Mouse (Mus musculus): ENCODE data around the gene Rsph6a. TPM values are rescaled to one million over a fixed set of nuclear protein-coding genes. Genes with fewer than 3 reads are reported as not detected.
"Not testable (repeated sequence)": the region's sequence is repeated elsewhere in the genome, so short reads cannot be mapped to it uniquely, and the experiment has no call there.

Gene Rsph6a
- polyA plus RNA-seq, 1 experiment from 2014 or later, result 0.09 TPM

- peaks cover 10% of the 10 kb centered on the region for H3K4me1 ChIP-seq (replicated peaks; ENCODE audit: control insufficient read depth, insufficient read depth, low read length)
- H3K27me3 ChIP-seq (replicated peaks; ENCODE audit: control insufficient read depth, insufficient read depth, low read length), result no peaks in the 10 kb centered on the region
- peak overlapping the region; percentile 45; the same call in 1 of the 2 replicates for H3K9ac ChIP-seq (replicated peaks; ENCODE audit: low read depth, low read length)
- H3K4me2 ChIP-seq (ENCODE audit: low read length), result peak overlapping the region; percentile 51
- peaks cover 16% of the 10 kb centered on the region for H3K36me3 ChIP-seq (ENCODE audit: control insufficient read depth, insufficient read depth)
- ATAC-seq, result peak; percentile 16; the same call in 1 of the 2 replicates
- H3K4me3 ChIP-seq (replicated peaks; ENCODE audit: low read length), result peak overlapping the region; percentile 28
- H3K9me3 ChIP-seq (ENCODE audit: control insufficient read depth, low read length), result no peaks in the 10 kb centered on the region
- no peak overlapping the region for H3K27ac ChIP-seq (ENCODE audit: low read length)
- WGBS, result 63% methylated on average over 9 of the region's 9 CpGs
These were observed 237 bp downstream of the Rsph6a start for GRCm38 (mm10) chr7:19054777-19055076.

- Histone ChIP-seq H3K27me3 (replicated peaks; ENCODE audit: control insufficient read depth, insufficient read depth, low read length) (no peaks in the 10 kb centered on the region), H3K36me3 (ENCODE audit: control insufficient read depth, insufficient read depth) (peaks cover 12% of the 10 kb centered on the region), H3K4me3 (replicated peaks; ENCODE audit: low read length) (no peak overlapping the region), H3K9me3 (ENCODE audit: control insufficient read depth, low read length) (no peaks in the 10 kb centered on the region), H3K4me1 (replicated peaks; ENCODE audit: control insufficient read depth, insufficient read depth, low read length) (peaks cover 10% of the 10 kb centered on the region), H3K4me2 (ENCODE audit: low read length) (no peak overlapping the region), H3K27ac (ENCODE audit: low read length) (no peak overlapping the region), H3K9ac (replicated peaks; ENCODE audit: low read depth, low read length) (no peak overlapping the region)
- ATAC-seq, result no peak
- 92% methylated on average over 8 of the region's 8 CpGs for WGBS
These were observed 618 bp downstream of the Rsph6a start for GRCm38 (mm10) chr7:19055108-19055507.

GRCm38 (mm10) chr7:19057405-19057804, 2.9 kb downstream of the Rsph6a start:
- no peak for ATAC-seq
- Histone ChIP-seq H3K4me1 (replicated peaks; ENCODE audit: control insufficient read depth, insufficient read depth, low read length) (peaks cover 10% of the 10 kb centered on the region), H3K4me2 (ENCODE audit: low read length) (no peak overlapping the region), H3K27me3 (replicated peaks; ENCODE audit: control insufficient read depth, insufficient read depth, low read length) (no peaks in the 10 kb centered on the region), H3K9me3 (ENCODE audit: control insufficient read depth, low read length) (no peaks in the 10 kb centered on the region), H3K9ac (replicated peaks; ENCODE audit: low read depth, low read length) (no peak overlapping the region), H3K27ac (ENCODE audit: low read length) (no peak overlapping the region), H3K4me3 (replicated peaks; ENCODE audit: low read length) (no peak overlapping the region), H3K36me3 (ENCODE audit: control insufficient read depth, insufficient read depth) (no peaks in the 10 kb centered on the region)
- WGBS, result 90% methylated on average over 10 of the region's 10 CpGs

GRCm38 (mm10) chr7:19065896-19066295, 11.4 kb downstream of the Rsph6a start:
- peaks cover 19% of the 10 kb centered on the region for H3K27me3 ChIP-seq (replicated peaks; ENCODE audit: control insufficient read depth, insufficient read depth, low read length)
- no peaks in the 10 kb centered on the region for H3K9me3 ChIP-seq (ENCODE audit: control insufficient read depth, low read length)
- 52% methylated on average over 13 of the region's 13 CpGs for whole genome bisulfite sequencing
- H3K9ac ChIP-seq (replicated peaks; ENCODE audit: low read depth, low read length), result no peak overlapping the region
- 0 out of 2 replicates have a peak overlapping the region, but pooled peaks have one; percentile 9 for H3K4me3 ChIP-seq (replicated peaks; ENCODE audit: low read length)
- no peaks in the 10 kb centered on the region for H3K4me1 ChIP-seq (replicated peaks; ENCODE audit: control insufficient read depth, insufficient read depth, low read length)
- no peak overlapping the region for H3K27ac ChIP-seq (ENCODE audit: low read length)
- H3K36me3 ChIP-seq (ENCODE audit: control insufficient read depth, insufficient read depth), result no peaks in the 10 kb centered on the region
- no peak overlapping the region; the same call in 1 of the 2 replicates for H3K4me2 ChIP-seq (ENCODE audit: low read length)
- ATAC-seq, result no peak

- Histone ChIP-seq H3K4me2 (ENCODE audit: low read length) (no peak overlapping the region), H3K36me3 (ENCODE audit: control insufficient read depth, insufficient read depth) (no peaks in the 10 kb centered on the region), H3K27me3 (replicated peaks; ENCODE audit: control insufficient read depth, insufficient read depth, low read length) (peaks cover 19% of the 10 kb centered on the region), H3K4me3 (replicated peaks; ENCODE audit: low read length) (no peak overlapping the region), H3K9me3 (ENCODE audit: control insufficient read depth, low read length) (no peaks in the 10 kb centered on the region), H3K9ac (replicated peaks; ENCODE audit: low read depth, low read length) (no peak overlapping the region), H3K4me1 (replicated peaks; ENCODE audit: control insufficient read depth, insufficient read depth, low read length) (no peaks in the 10 kb centered on the region), H3K27ac (ENCODE audit: low read length) (no peak overlapping the region)
- no peak for ATAC-seq
- 49% methylated on average over 14 of the region's 14 CpGs for WGBS
These were observed 12.6 kb downstream of the Rsph6a start for GRCm38 (mm10) chr7:19067063-19067462.

GRCm38 (mm10) chr7:19067935-19068334, 13.4 kb downstream of the Rsph6a start:
- Histone ChIP-seq H3K4me2 (ENCODE audit: low read length) (no peak overlapping the region), H3K9ac (replicated peaks; ENCODE audit: low read depth, low read length) (no peak overlapping the region), H3K36me3 (ENCODE audit: control insufficient read depth, insufficient read depth) (no peaks in the 10 kb centered on the region), H3K4me3 (replicated peaks; ENCODE audit: low read length) (no peak overlapping the region), H3K9me3 (ENCODE audit: control insufficient read depth, low read length) (no peaks in the 10 kb centered on the region), H3K27ac (ENCODE audit: low read length) (no peak overlapping the region), H3K27me3 (replicated peaks; ENCODE audit: control insufficient read depth, insufficient read depth, low read length) (peaks cover 19% of the 10 kb centered on the region), H3K4me1 (replicated peaks; ENCODE audit: control insufficient read depth, insufficient read depth, low read length) (no peaks in the 10 kb centered on the region)
- ATAC-seq, result no peak
- 80% methylated on average over 14 of the region's 14 CpGs for WGBS

GRCm38 (mm10) chr7:19068707-19069106, 14.2 kb downstream of the Rsph6a start:
- Histone ChIP-seq H3K9me3 (ENCODE audit: control insufficient read depth, low read length) (no peaks in the 10 kb centered on the region), H3K4me1 (replicated peaks; ENCODE audit: control insufficient read depth, insufficient read depth, low read length) (no peaks in the 10 kb centered on the region), H3K27ac (ENCODE audit: low read length) (no peak overlapping the region), H3K27me3 (replicated peaks; ENCODE audit: control insufficient read depth, insufficient read depth, low read length) (peaks cover 19% of the 10 kb centered on the region), H3K4me2 (ENCODE audit: low read length) (no peak overlapping the region), H3K36me3 (ENCODE audit: control insufficient read depth, insufficient read depth) (no peaks in the 10 kb centered on the region), H3K9ac (replicated peaks; ENCODE audit: low read depth, low read length) (no peak overlapping the region), H3K4me3 (replicated peaks; ENCODE audit: low read length) (no peak overlapping the region)
- WGBS, result 2% methylated on average over 2 of the region's 2 CpGs
- ATAC-seq, result no peak

GRCm38 (mm10) chr7:19069500-19069899, 15.0 kb downstream of the Rsph6a start:
- 52% methylated on average over 3 of the region's 3 CpGs for WGBS
- peaks cover 17% of the 10 kb centered on the region for H3K27me3 ChIP-seq (replicated peaks; ENCODE audit: control insufficient read depth, insufficient read depth, low read length)

GRCm38 (mm10) chr7:19071024-19071423, 16.5 kb downstream of the Rsph6a start:
- H3K9ac ChIP-seq (replicated peaks; ENCODE audit: low read depth, low read length); ATAC-seq; H3K4me3 ChIP-seq (replicated peaks; ENCODE audit: low read length); H3K4me2 ChIP-seq (ENCODE audit: low read length); H3K9me3 ChIP-seq (ENCODE audit: control insufficient read depth, low read length); H3K4me1 ChIP-seq (replicated peaks; ENCODE audit: control insufficient read depth, insufficient read depth, low read length); H3K27me3 ChIP-seq (replicated peaks; ENCODE audit: control insufficient read depth, insufficient read depth, low read length); H3K36me3 ChIP-seq (ENCODE audit: control insufficient read depth, insufficient read depth); H3K27ac ChIP-seq (ENCODE audit: low read length): not testable (repeated sequence)
- 63% methylated on average over 3 of the region's 3 CpGs for WGBS

More at GRCm38 (mm10) chr7:19069500-19069899, 15.0 kb downstream of the Rsph6a start:
- H3K4me1 ChIP-seq (replicated peaks; ENCODE audit: control insufficient read depth, insufficient read depth, low read length), result no peaks in the 10 kb centered on the region
- H3K36me3 ChIP-seq (ENCODE audit: control insufficient read depth, insufficient read depth), result no peaks in the 10 kb centered on the region
- no peak for ATAC-seq
- no peak overlapping the region for H3K9ac ChIP-seq (replicated peaks; ENCODE audit: low read depth, low read length)
- no peaks in the 10 kb centered on the region for H3K9me3 ChIP-seq (ENCODE audit: control insufficient read depth, low read length)
- no peak overlapping the region for H3K27ac ChIP-seq (ENCODE audit: low read length)
- no peak overlapping the region for H3K4me3 ChIP-seq (replicated peaks; ENCODE audit: low read length)
- no peak overlapping the region for H3K4me2 ChIP-seq (ENCODE audit: low read length)

- Histone ChIP-seq H3K27me3 (replicated peaks; ENCODE audit: control insufficient read depth, insufficient read depth, low read length) (no peaks in the 10 kb centered on the region), H3K9me3 (ENCODE audit: control insufficient read depth, low read length) (no peaks in the 10 kb centered on the region), H3K4me1 (replicated peaks; ENCODE audit: control insufficient read depth, insufficient read depth, low read length) (peaks cover 24% of the 10 kb centered on the region), H3K4me3 (replicated peaks; ENCODE audit: low read length) (no peak overlapping the region), H3K36me3 (ENCODE audit: control insufficient read depth, insufficient read depth) (peaks cover 4% of the 10 kb centered on the region), H3K4me2 (ENCODE audit: low read length) (no peak overlapping the region), H3K9ac (replicated peaks; ENCODE audit: low read depth, low read length) (no peak overlapping the region), H3K27ac (ENCODE audit: low read length) (no peak overlapping the region)
- no peak for ATAC-seq
- WGBS, result 82% methylated on average over 9 of the region's 9 CpGs
These were observed 19.0 kb downstream of the Rsph6a start for GRCm38 (mm10) chr7:19073504-19073903.

All from forebrain, embryonic 16.5 days (tissue).